Mouse (Mus musculus): ENCODE measurements at regions not wholly inside any gene's neighbourhood (a gene's known extent, or its start where the extent isn't known, plus 50 kb on each side); places are given as distances from the start of the nearest gene placed in this dataset.

GRCm38 (mm10) chr6:100170711-100171348 lies 116.5 kb downstream of the Rybp start:
- TF ChIP-seq CTCF (IDR thresholded peaks at IDR 0.05; ENCODE audit: control insufficient read depth, insufficient read depth, insufficient read length): no peak
- TF ChIP-seq MYOD1 (IDR thresholded peaks at IDR 0.05; ENCODE audit: control insufficient read depth, insufficient read length, low read depth): no peak
- TF ChIP-seq USF1 (IDR thresholded peaks at IDR 0.05; ENCODE audit: low read depth): no peak
- no peak for TF ChIP-seq MYOG (IDR thresholded peaks at IDR 0.05; ENCODE audit: control insufficient read depth, extremely low read depth, insufficient read length)

Measured in C2C12 (cell line).